Mouse (Mus musculus) hindbrain, embryonic 14.5 days (tissue): ENCODE measurements around the gene Gli2. TPM values are rescaled to one million over a fixed set of nuclear protein-coding genes. Genes with fewer than 3 reads are reported as not detected.

Experiments used
- ATAC-seq: fragments of 200-750 bp; cut with Nextera tagmentation; 2 replicates; pipeline ENCODE4 v1.8.0; 2017; ENCODE audit warnings: moderate number of reproducible peaks, mild to moderate bottlenecking, moderate TSS enrichment, moderate library complexity; ENCODE audit not compliant: low FRiP score
- DNase-seq: peaks from one replicate; pipeline ENCODE4 v3.0.0-alpha.2; 2015; ENCODE audit warnings: low spot score
- H3K27ac ChIP-seq: fragments of 300-500 bp; sonication (generic); 2 replicates; pipeline ENCODE4 v1.5.1; 2014; ENCODE audit warnings: mild to moderate bottlenecking, moderate library complexity
- H3K27me3 ChIP-seq: fragments of 300-500 bp; sonication (generic); 2 replicates; pipeline ENCODE4 v1.6.1; 2014; ENCODE audit warnings: mild to moderate bottlenecking, low read length, mixed read lengths; ENCODE audit not compliant: control insufficient read depth, insufficient read depth
- H3K36me3 ChIP-seq: fragments of 300-500 bp; sonication (generic); replicated peaks from 2 replicates; pipeline ENCODE4 v1.6.1; 2014; ENCODE audit not compliant: control insufficient read depth, insufficient read depth
- H3K4me1 ChIP-seq: fragments of 300-500 bp; sonication (generic); replicated peaks from 2 replicates; pipeline ENCODE4 v1.6.1; 2014; ENCODE audit warnings: antibody characterized with exemption, low read length, mixed read lengths; ENCODE audit not compliant: control insufficient read depth, insufficient read depth
- H3K4me2 ChIP-seq: fragments of 300-500 bp; sonication (generic); replicated peaks from 2 replicates; pipeline ENCODE4 v1.6.1; 2014; ENCODE audit warnings: mild to moderate bottlenecking, moderate library complexity
- H3K4me3 ChIP-seq: fragments of 300-500 bp; sonication (generic); replicated peaks from 2 replicates; pipeline ENCODE4 v1.5.1; 2014; ENCODE audit warnings: mild to moderate bottlenecking, low read length
- H3K9ac ChIP-seq: fragments of 300-500 bp; sonication (generic); 2 replicates; pipeline ENCODE4 v1.6.1; 2014
- H3K9me3 ChIP-seq: fragments of 300-500 bp; sonication (generic); 2 replicates; pipeline ENCODE4 v1.6.1; 2016; ENCODE audit warnings: low read length; ENCODE audit not compliant: control insufficient read depth
- WGBS: fragments of 180-500 bp; shearing (Covaris S2); extraction: QIAGEN DNeasy Blood & Tissue Kit; methylation state at CpG from one replicate; pipeline ENCODE4 v1.1.7; 2014; 5-methylcytosine and 5-hydroxymethylcytosine counted together
- polyA plus RNA-seq: library from polyadenylated mRNA; unstranded; fragments of >200 nt; fragmentation: Nextera tagmentation; extraction: Ambion mirVana; gene quantifications from 2 replicates; pipeline ENCODE4 v1.2.1, GENCODE M21; 2014

Gli2 gene
- polyA plus RNA-seq, 1 experiment from 2014 or later = 2.0 TPM

- no peak overlapping the region for H3K4me2 ChIP-seq
- DNase-seq (no peak), ATAC-seq (no peak)
- no peak overlapping the region for H3K4me3 ChIP-seq
- H3K36me3 ChIP-seq = no peaks in the 10 kb centered on the region
- no peaks in the 10 kb centered on the region for H3K9me3 ChIP-seq
- H3K27me3 ChIP-seq = no peaks in the 10 kb centered on the region
- H3K9ac ChIP-seq = no peak overlapping the region
- no peaks in the 10 kb centered on the region for H3K4me1 ChIP-seq
- no peak overlapping the region for H3K27ac ChIP-seq
Observed at GRCm38 (mm10) chr1:119019056-119019455, 34.4 kb downstream of the Gli2 start.

- ATAC-seq = no peak
- Histone ChIP-seq H3K4me3 (no peak overlapping the region), H3K9me3 (no peaks in the 10 kb centered on the region), H3K27ac (no peak overlapping the region), H3K9ac (no peak overlapping the region), H3K4me2 (no peak overlapping the region), H3K27me3 (no peaks in the 10 kb centered on the region), H3K36me3 (no peaks in the 10 kb centered on the region), H3K4me1 (no peaks in the 10 kb centered on the region)
- WGBS = 54% methylated on average over 3 of the region's 3 CpGs
- no peak for DNase-seq
Observed at GRCm38 (mm10) chr1:119016866-119017265, 36.6 kb downstream of the Gli2 start.

GRCm38 (mm10) chr1:119015108-119015507 lies 38.3 kb downstream of the Gli2 start:
- no peaks in the 10 kb centered on the region for H3K36me3 ChIP-seq
- H3K27ac ChIP-seq = no peak overlapping the region
- H3K27me3 ChIP-seq = no peaks in the 10 kb centered on the region
- 86% methylated on average over 6 of the region's 6 CpGs for WGBS
- H3K4me3 ChIP-seq = no peak overlapping the region
- H3K9ac ChIP-seq = no peak overlapping the region
- DNase-seq (no peak), ATAC-seq (no peak)
- no peaks in the 10 kb centered on the region for H3K4me1 ChIP-seq
- H3K4me2 ChIP-seq = no peak overlapping the region
- no peaks in the 10 kb centered on the region for H3K9me3 ChIP-seq

DNA sequence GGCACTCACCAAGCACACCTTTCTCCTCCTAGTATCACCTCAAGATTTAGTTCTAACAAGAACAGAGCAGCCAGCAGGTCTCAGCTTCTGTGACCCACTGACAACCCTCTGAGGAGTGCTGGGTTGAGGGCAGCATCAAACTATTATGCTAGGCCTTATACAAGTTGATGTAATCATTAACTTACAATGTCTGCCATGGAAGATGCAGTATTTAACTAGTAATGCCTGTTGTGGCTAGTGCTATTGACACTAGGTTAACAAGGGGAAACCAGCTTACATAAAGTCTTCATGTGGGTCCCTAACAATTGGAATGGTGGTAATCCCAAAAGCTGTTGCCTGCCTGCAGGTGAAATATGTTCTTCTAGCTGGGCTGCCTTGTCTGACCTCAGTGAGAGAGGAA lies 44.5 kb downstream of the Gli2 start:
- H3K27me3 ChIP-seq = no peaks in the 10 kb centered on the region
- H3K4me3 ChIP-seq = no peak overlapping the region
- no peak for DNase-seq
- no peaks in the 10 kb centered on the region for H3K9me3 ChIP-seq
- H3K4me2 ChIP-seq = no peak overlapping the region
- H3K36me3 ChIP-seq = no peaks in the 10 kb centered on the region
- no peak overlapping the region for H3K27ac ChIP-seq
- ATAC-seq = no peak
- no peaks in the 10 kb centered on the region for H3K4me1 ChIP-seq
- H3K9ac ChIP-seq = no peak overlapping the region

GRCm38 (mm10) chr1:119003852-119004398 lies 49.5 kb downstream of the Gli2 start:
- Histone ChIP-seq H3K9ac (no peak overlapping the region), H3K27ac (no peak overlapping the region), H3K36me3 (no peaks in the 10 kb centered on the region), H3K27me3 (no peaks in the 10 kb centered on the region), H3K9me3 (no peaks in the 10 kb centered on the region), H3K4me3 (no peak overlapping the region), H3K4me2 (no peak overlapping the region), H3K4me1 (peaks cover 11% of the 10 kb centered on the region)
- DNase-seq (no peak), ATAC-seq (no peak)
- WGBS = 50% methylated on average over 1 of the region's 1 CpGs

DNA sequence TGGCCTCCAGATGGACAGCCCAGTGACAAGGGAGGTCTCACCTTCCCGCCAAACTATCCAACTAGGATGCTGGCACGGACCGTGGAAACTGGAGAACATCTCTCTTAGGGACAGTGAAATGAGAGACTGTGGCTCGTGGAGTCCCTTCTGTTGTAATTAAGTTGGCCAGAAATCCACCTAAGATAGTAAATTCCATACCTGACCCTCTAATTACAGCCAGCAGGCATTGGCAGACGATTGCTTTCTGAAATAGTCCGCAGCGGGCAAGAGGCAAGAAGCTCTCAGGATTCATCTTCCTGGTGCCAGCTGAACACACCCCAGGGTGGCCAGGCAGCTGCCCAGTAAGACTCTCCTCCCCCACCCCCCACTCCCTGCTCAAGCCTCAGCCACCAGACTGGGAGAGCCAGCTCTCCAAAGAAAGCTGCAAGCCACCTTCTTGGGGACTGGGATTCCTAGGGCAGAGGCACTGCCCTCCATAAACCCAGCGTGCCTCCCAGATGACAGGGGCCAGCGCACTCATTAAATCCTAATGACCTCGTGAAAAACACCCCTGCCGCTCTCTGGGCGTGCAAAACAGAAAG lies 51.9 kb downstream of the Gli2 start:
- DNase-seq = no peak
- Histone ChIP-seq H3K9me3 (no peaks in the 10 kb centered on the region), H3K4me3 (no peak overlapping the region), H3K36me3 (no peaks in the 10 kb centered on the region), H3K27ac (no peak overlapping the region), H3K27me3 (no peaks in the 10 kb centered on the region), H3K4me1 (peaks cover 11% of the 10 kb centered on the region), H3K9ac (no peak overlapping the region), H3K4me2 (no peak overlapping the region)
- 37% methylated on average over 12 of the region's 12 CpGs for WGBS
- peak; percentile 19; the same call in 1 of the 2 replicates for ATAC-seq

- Histone ChIP-seq H3K4me2 (no peak overlapping the region), H3K4me1 (no peaks in the 10 kb centered on the region), H3K27me3 (no peaks in the 10 kb centered on the region), H3K27ac (no peak overlapping the region), H3K4me3 (no peak overlapping the region), H3K9ac (no peak overlapping the region), H3K36me3 (no peaks in the 10 kb centered on the region), H3K9me3 (no peaks in the 10 kb centered on the region)
- WGBS = 90% methylated on average over 8 of the region's 8 CpGs
- DNase-seq = no peak
- ATAC-seq = no peak
Observed at GRCm38 (mm10) chr1:118994482-118995105, 58.8 kb downstream of the Gli2 start.

DNA sequence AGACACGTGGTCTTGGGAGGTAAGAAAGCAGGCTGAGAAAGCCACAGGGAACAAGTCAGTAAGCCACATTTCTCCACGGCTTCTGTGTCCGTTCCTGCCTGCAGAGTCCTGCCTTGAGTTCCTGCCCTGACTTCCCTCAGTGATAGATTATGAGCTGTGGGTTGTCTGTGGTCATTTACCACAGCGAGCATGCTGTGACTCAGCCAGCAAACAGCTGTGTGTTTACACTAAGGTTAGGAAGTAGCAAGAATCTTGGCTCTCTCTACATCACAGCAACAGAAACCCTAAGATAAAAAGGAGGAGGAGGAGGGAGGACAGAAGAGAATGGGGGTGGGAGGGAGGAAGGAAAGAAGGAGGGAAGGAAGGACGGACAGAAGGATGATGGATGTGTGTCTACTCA lies 59.6 kb downstream of the Gli2 start:
- no peak overlapping the region for H3K27ac ChIP-seq
- no peaks in the 10 kb centered on the region for H3K27me3 ChIP-seq
- H3K9ac ChIP-seq = no peak overlapping the region
- H3K4me1 ChIP-seq = no peaks in the 10 kb centered on the region
- H3K4me3 ChIP-seq = no peak overlapping the region
- WGBS = 78% methylated on average over 5 of the region's 5 CpGs
- DNase-seq (no peak), ATAC-seq (no peak)
- H3K9me3 ChIP-seq = no peaks in the 10 kb centered on the region
- no peak overlapping the region for H3K4me2 ChIP-seq
- H3K36me3 ChIP-seq = no peaks in the 10 kb centered on the region

GRCm38 (mm10) chr1:118988331-118988730 lies 65.1 kb downstream of the Gli2 start:
- Histone ChIP-seq H3K4me3 (no peak overlapping the region), H3K27me3 (no peaks in the 10 kb centered on the region), H3K9me3 (no peaks in the 10 kb centered on the region), H3K36me3 (no peaks in the 10 kb centered on the region), H3K4me2 (no peak overlapping the region), H3K4me1 (peaks cover 2% of the 10 kb centered on the region; the same call in 1 of the 2 replicates), H3K9ac (no peak overlapping the region), H3K27ac (no peak overlapping the region)
- 78% methylated on average over 6 of the region's 6 CpGs for WGBS
- ATAC-seq (no peak), DNase-seq (no peak)
